Mouse (Mus musculus) ES-E14 (cell line): ENCODE measurements around the gene Csgalnact2. TPM values are rescaled to one million over a fixed set of nuclear protein-coding genes. Genes with fewer than 3 reads are reported as not detected.

ENCODE experiments used
- DNase-seq: peaks from one replicate; pipeline ENCODE4 v3.0.0-alpha.2; 2013; ENCODE audit warnings: low read depth, low spot score
- H3K27ac ChIP-seq: 2 replicates; pipeline ENCODE4 v1.5.1; 2012; ENCODE audit warnings: low read depth, mild to moderate bottlenecking, low read length, moderate library complexity, mixed read lengths; ENCODE audit not compliant: poor library complexity, insufficient read depth, severe bottlenecking
- H3K36me3 ChIP-seq: 2 replicates; pipeline ENCODE4 v1.6.1; 2012; ENCODE audit warnings: mild to moderate bottlenecking, low read length, moderate library complexity, mixed read lengths; ENCODE audit not compliant: control insufficient read depth, poor library complexity, insufficient read depth, severe bottlenecking
- H3K4me1 ChIP-seq, 2 experiments: fragments of 150-350 bp in 1 of 2; sonication (generic) in 1 of 2; 2 replicates each; pipeline ENCODE4 v1.6.1; 2012; ENCODE audit warnings: low read length in 2 of 2, mild to moderate bottlenecking in 1 of 2, mixed read lengths in 1 of 2; ENCODE audit not compliant: control insufficient read depth in 2 of 2, insufficient read depth in 2 of 2, poor library complexity in 1 of 2
- H3K4me3 ChIP-seq, 2 experiments: fragments of 150-350 bp in 1 of 2; sonication (generic) in 1 of 2; 2 replicates each; pipeline ENCODE4 v1.5.1; 2012; ENCODE audit warnings: low read length in 2 of 2, low read depth in 1 of 2, mild to moderate bottlenecking in 1 of 2, mixed read lengths in 1 of 2; ENCODE audit not compliant: insufficient read depth in 1 of 2, poor library complexity in 1 of 2, severe bottlenecking in 1 of 2
- H3K9ac ChIP-seq: 2 replicates; pipeline ENCODE4 v1.6.1; 2012; ENCODE audit warnings: low read depth, mild to moderate bottlenecking, low read length, mixed read lengths; ENCODE audit not compliant: poor library complexity, insufficient read depth, severe bottlenecking
- H3K9me3 ChIP-seq: fragments of 150-350 bp; sonication (generic); 2 replicates; pipeline ENCODE4 v1.6.1; 2012; ENCODE audit warnings: low read depth, mild to moderate bottlenecking, low read length; ENCODE audit not compliant: control insufficient read depth, insufficient read depth
- CHD2 ChIP-seq: IDR thresholded peaks from 2 replicates; pipeline ENCODE4 v1.6.1; 2014; ENCODE audit warnings: mild to moderate bottlenecking, low read depth, low read length, inconsistent platforms
- HCFC1 ChIP-seq: IDR thresholded peaks from 2 replicates; pipeline ENCODE4 v1.6.1; 2012; ENCODE audit warnings: low read length, inconsistent platforms, borderline replicate concordance; ENCODE audit not compliant: insufficient read depth
- MAFK ChIP-seq: IDR thresholded peaks from 2 replicates; pipeline ENCODE4 v1.6.1; 2014; ENCODE audit warnings: mild to moderate bottlenecking, low read depth, low read length, inconsistent platforms; ENCODE audit not compliant: insufficient read depth
- ZC3H11A ChIP-seq: IDR thresholded peaks from 2 replicates; pipeline ENCODE4 v1.6.1; 2012; ENCODE audit warnings: low read depth, mild to moderate bottlenecking, inconsistent platforms, low read length, borderline replicate concordance
- ZNF384 ChIP-seq: IDR thresholded peaks from 2 replicates; pipeline ENCODE4 v1.6.1; 2012; ENCODE audit warnings: low read depth, low read length, inconsistent platforms
- in situ Hi-C, 2 experiments: fragments of 600-800 bp; cut with MboI; formaldehyde crosslinking; loops; one replicate each; pipeline ENCODE4 v1.15.1; 2025; ENCODE audit warnings: low sequenced_read_pairs in 2 of 2, inconsistent platforms in 1 of 2; ENCODE audit not compliant: unreplicated experiment in 2 of 2
- total RNA-seq: library from RNA; depleted of rRNA; stranded (reverse); fragments of 300-350 nt; gene quantifications from 2 replicates; pipeline ENCODE4 v1.2.3, GENCODE M21; 2012

Gene Csgalnact2
- total RNA-seq, 1 experiment = 9.1 TPM

DNA sequence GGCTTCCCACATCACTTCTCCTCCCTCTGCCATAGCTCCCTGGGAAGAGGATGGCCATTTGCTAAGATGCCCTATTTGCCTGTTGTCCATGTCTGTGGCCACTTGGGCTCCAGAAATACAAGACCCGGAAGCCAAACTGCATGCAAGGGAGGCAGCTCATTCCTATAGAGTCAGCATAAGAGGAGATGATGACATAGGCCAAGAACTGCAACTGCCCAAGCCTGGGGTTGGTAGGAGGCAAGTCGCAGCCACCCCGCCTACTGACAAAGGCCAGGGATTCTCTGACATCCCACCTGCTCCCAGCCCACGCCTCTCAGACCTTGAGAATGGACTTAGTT is 68.0 kb downstream of the Csgalnact2 start:
- in situ Hi-C loops = no loop called here
- DNase-seq = no peak
- peaks cover 0 to 5% of the 10 kb centered on the region in 2 experiments; a peak in 2 of 4 replicates for H3K4me1 ChIP-seq
- H3K27ac ChIP-seq = no peak overlapping the region
- H3K9me3 ChIP-seq = no peaks in the 10 kb centered on the region
- TF ChIP-seq CHD2 (no peak), MAFK (no peak), ZC3H11A (no peak), HCFC1 (no peak), ZNF384 (no peak)
- no peaks in the 10 kb centered on the region for H3K36me3 ChIP-seq
- no peak overlapping the region for H3K9ac ChIP-seq
- H3K4me3 ChIP-seq = no peak overlapping the region

DNA sequence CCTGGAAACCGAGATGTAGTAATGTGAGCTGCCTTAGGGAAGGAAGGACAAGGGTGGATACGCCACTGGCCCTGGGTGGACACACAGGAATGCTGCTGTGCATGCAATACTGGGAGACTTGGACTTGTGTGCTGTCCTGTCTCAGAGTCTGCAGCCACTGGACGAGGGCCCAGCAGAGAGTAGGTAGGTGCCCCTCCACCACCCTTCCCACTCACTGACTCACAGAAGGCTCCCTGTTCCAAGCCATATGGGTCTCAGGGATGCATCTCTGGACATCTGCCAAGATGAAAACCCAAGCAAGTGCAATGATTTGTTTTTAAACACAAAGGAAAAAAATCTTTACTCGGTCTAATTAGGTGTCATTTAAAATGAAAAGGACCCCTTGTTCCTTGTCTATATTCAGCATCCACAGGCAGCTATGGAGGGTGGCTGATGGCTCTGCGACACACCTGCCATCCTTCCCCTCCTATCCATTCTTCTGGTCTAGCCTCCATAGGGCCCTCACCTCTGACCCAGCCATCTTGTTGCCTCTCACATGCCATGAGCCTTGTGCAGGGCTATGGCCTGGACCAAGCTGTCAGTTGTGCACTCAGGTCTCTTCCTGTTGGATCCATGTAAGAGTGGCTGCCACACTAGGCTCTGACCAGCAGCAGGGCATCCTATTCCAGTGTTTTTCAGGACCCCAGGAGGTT is 68.5 kb downstream of the Csgalnact2 start:
- Histone ChIP-seq H3K4me3 (no peak overlapping the region), H3K4me1 (peaks cover 0 to 6% of the 10 kb centered on the region in 2 experiments; a peak in 2 of 4 replicates), H3K36me3 (no peaks in the 10 kb centered on the region), H3K9me3 (no peaks in the 10 kb centered on the region), H3K27ac (no peak overlapping the region), H3K9ac (no peak overlapping the region)
- no peak for TF ChIP-seq ZC3H11A
- no peak for TF ChIP-seq MAFK
- TF ChIP-seq ZNF384 = no peak
- TF ChIP-seq CHD2 = no peak
- no peak for TF ChIP-seq HCFC1
- in situ Hi-C loops = no loop called here
- no peak for DNase-seq

DNA sequence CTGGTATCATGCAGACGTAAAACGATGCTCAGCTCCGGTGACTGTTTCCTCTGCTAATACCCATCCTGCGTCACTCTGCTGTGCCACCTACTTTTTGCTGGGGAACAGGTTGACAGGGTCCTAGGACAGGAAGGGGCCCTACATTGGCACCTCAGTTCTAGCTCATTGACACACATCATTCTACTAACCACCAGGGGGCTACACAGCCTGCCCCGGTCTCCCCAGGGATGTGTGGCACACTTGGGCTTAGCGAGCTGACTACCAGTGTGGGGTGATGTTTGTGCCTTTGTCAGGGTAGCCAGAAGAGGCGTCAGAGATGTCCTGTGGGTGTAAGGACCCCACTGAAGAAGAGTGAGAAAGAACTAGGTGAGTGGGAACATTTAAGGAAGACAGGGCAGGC is 71.2 kb downstream of the Csgalnact2 start:
- Histone ChIP-seq H3K4me1 (peaks cover 0 to 10% of the 10 kb centered on the region in 2 experiments; a peak in 2 of 4 replicates), H3K36me3 (no peaks in the 10 kb centered on the region), H3K9ac (no peak overlapping the region), H3K9me3 (no peaks in the 10 kb centered on the region), H3K27ac (no peak overlapping the region), H3K4me3 (no peak overlapping the region)
- no peak for DNase-seq
- in situ Hi-C loops = no loop called here
- TF ChIP-seq ZNF384 (no peak), HCFC1 (no peak)

DNA sequence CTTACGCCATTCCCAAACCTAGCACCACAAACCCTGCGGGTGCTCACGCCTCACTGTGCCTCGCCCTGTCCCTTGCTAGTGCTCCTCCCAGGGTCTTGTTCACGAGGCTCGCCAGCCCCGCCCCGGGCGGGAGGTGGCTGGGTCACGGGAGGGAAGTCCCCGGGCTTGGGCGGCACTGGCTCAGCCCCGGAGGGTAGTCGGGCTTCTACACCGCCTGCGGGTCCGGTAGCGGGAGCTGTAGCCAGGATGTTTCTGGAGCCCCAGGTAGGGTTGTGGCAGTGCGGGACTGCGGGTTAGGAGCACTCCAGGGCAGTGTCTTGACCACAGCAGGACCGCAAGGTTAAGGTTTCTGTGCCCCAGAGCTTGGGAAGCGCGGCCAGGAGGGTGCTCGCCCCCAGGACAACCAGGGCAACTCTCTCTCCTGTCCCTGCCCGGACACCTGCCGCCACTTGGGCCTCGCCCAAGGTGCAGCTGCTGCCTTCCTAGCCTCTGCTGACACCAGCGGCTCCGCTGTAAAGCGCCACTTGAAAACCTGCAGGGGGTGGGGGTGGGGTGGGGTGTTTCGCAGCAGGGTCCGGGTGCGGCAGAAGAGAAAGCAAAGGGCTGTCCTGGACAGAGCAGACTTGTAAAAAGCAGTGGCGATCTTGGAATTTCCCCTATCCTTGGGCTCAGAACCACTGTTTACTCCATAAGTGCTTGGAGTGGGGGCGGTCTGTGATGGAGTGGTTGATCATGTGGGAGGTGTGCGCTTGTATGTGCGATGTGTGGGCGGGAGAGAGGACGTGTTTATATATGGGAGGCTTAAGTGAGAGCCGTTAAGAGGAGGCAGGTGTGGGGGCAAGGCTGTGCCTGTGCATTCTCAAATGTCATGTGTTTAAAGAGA is 72.5 kb downstream of the Csgalnact2 start:
- peak; percentile 85 for DNase-seq
- no peaks in the 10 kb centered on the region for H3K36me3 ChIP-seq
- H3K9me3 ChIP-seq = no peaks in the 10 kb centered on the region
- TF ChIP-seq MAFK (no peak), ZC3H11A (no peak), HCFC1 (no peak), ZNF384 (no peak), CHD2 (no peak)
- H3K4me1 ChIP-seq = peaks cover 0 to 10% of the 10 kb centered on the region in 2 experiments; a peak in 2 of 4 replicates
- H3K4me3 ChIP-seq = peak overlapping the region; percentile 64 to 67
- H3K27ac ChIP-seq = peak overlapping the region; percentile 74; the same call in 1 of the 2 replicates
- peak overlapping the region; percentile 6; the same call in 1 of the 2 replicates for H3K9ac ChIP-seq
- in situ Hi-C loops = no loop called here
